Mouse (Mus musculus) activated CD4-positive, CD25-positive, alpha-beta regulatory T cell, adult 9 weeks (primary cell): ENCODE measurements around the gene Bnip2. TPM values are rescaled to one million over a fixed set of nuclear protein-coding genes. Genes with fewer than 3 reads are reported as not detected.

ENCODE experiments used
- polyA plus RNA-seq: library from polyadenylated mRNA; unstranded; fragments of 100-300 nt; shearing (Covaris generic); gene quantifications from one replicate; pipeline ENCODE4 v1.2.1, GENCODE M21; 2017

Gene Bnip2
- 134 TPM for polyA plus RNA-seq

GRCm38 (mm10) chr9:69989303-69990121 is at the start of gene Bnip2:
Bnip2 (plus strand) TSS chr9:69989466.

GRCm38 (mm10) chr9:70012408-70012901 is 23.2 kb downstream of the Bnip2 start, which contains the start of gene Gtf2a2:
Gtf2a2 (plus strand) TSS chr9:70012550.

GRCm38 (mm10) chr9:70037988-70038387 is 48.7 kb downstream of the Bnip2 start, which contains the start of gene Gcnt3:
Gcnt3 (minus strand) TSS chr9:70038088.

Other genes starting within 250 kb of the Bnip2 start
- gene Foxb1, start 228.5 kb upstream of the Bnip2 start, polyA plus RNA-seq = not detected
- 147 TPM for gene Gtf2a2, start 23.1 kb downstream of the Bnip2 start, polyA plus RNA-seq
- not detected for gene Gcnt3, start 48.6 kb downstream of the Bnip2 start, polyA plus RNA-seq
- gene Fam81a, start 153.1 kb downstream of the Bnip2 start, polyA plus RNA-seq = 0.53 TPM
- 91.5 TPM for gene Myo1e, start 217.9 kb downstream of the Bnip2 start, polyA plus RNA-seq